Mouse (Mus musculus) bone marrow, adult 2 months (tissue): ENCODE measurements around the gene 2900026A02Rik. TPM values are rescaled to one million over a fixed set of nuclear protein-coding genes. Genes with fewer than 3 reads are reported as not detected.
A peak's percentile ranks its signal among the peaks of the same experiment; 100 is the strongest.

Source experiments
- H3K27ac ChIP-seq: fragments of 200-500 bp; 2 replicates; pipeline ENCODE4 v1.5.1; 2012; ENCODE audit warnings: low read depth, mild to moderate bottlenecking, control low read depth, inconsistent platforms, low read length; ENCODE audit not compliant: control insufficient read depth, poor library complexity, insufficient read depth
- H3K4me1 ChIP-seq: fragments of 200-500 bp; 2 replicates; pipeline ENCODE4 v1.6.1; 2011; ENCODE audit warnings: low read length; ENCODE audit not compliant: control insufficient read depth, insufficient read depth
- H3K4me3 ChIP-seq: fragments of 200-500 bp; replicated peaks from 2 replicates; pipeline ENCODE3; 2011; ENCODE audit warnings: mild to moderate bottlenecking, low read depth, low read length, control low read depth; ENCODE audit not compliant: control insufficient read depth
- CTCF ChIP-seq: fragments of 200-500 bp; IDR thresholded peaks from 2 replicates; pipeline ENCODE4 v1.5.1; 2011; ENCODE audit warnings: low read length, control low read depth; ENCODE audit not compliant: control insufficient read depth, insufficient read depth
- POLR2A ChIP-seq: fragments of 200-500 bp; IDR thresholded peaks from 2 replicates; pipeline ENCODE4 v1.6.1; 2011; ENCODE audit warnings: low read depth, mild to moderate bottlenecking, control low read depth, low read length, borderline replicate concordance; ENCODE audit not compliant: control insufficient read depth
- WGBS: fragments of 180-500 bp; shearing (Covaris S2); methylation state at CpG from one replicate; pipeline ENCODE4 v1.1.7; 2018; 5-methylcytosine and 5-hydroxymethylcytosine counted together
- polyA plus RNA-seq: library from polyadenylated mRNA; stranded (reverse); fragments of >200 nt; gene quantifications from 2 replicates; pipeline ENCODE4 v1.2.4, GENCODE M21; 2011; ENCODE audit warnings: low replicate concordance; ENCODE audit not compliant: missing spikeins, insufficient read depth, insufficient read length

2900026A02Rik gene
- polyA plus RNA-seq, 1 experiment, result 4.1 TPM

GRCm38 (mm10) chr5:113106594-113106993, 114.4 kb downstream of the 2900026A02Rik start:
- Histone ChIP-seq H3K27ac (no peak overlapping the region), H3K4me1 (peaks cover 5% of the 10 kb centered on the region), H3K4me3 (no peak overlapping the region)
- 78% methylated on average over 7 of the region's 7 CpGs for WGBS
- TF ChIP-seq CTCF (no peak), POLR2A (no peak)

- peaks cover 3% of the 10 kb centered on the region for H3K4me1 ChIP-seq
- TF ChIP-seq CTCF (no peak), POLR2A (no peak)
- WGBS, result 84% methylated on average over 4 of the region's 4 CpGs
- no peak overlapping the region for H3K4me3 ChIP-seq
- H3K27ac ChIP-seq, result no peak overlapping the region
These were observed 115.6 kb downstream of the 2900026A02Rik start for GRCm38 (mm10) chr5:113105481-113105880.

GRCm38 (mm10) chr5:113105035-113105434, 116.0 kb downstream of the 2900026A02Rik start:
- 81% methylated on average over 9 of the region's 9 CpGs for WGBS
- TF ChIP-seq CTCF (no peak), POLR2A (no peak)
- Histone ChIP-seq H3K4me3 (no peak overlapping the region), H3K27ac (no peak overlapping the region), H3K4me1 (peaks cover 1% of the 10 kb centered on the region; the same call in 1 of the 2 replicates)

- WGBS, result 89% methylated on average over 7 of the region's 7 CpGs
These were observed 118.6 kb downstream of the 2900026A02Rik start for GRCm38 (mm10) chr5:113102455-113102854.

GRCm38 (mm10) chr5:113101457-113101856, 119.6 kb downstream of the 2900026A02Rik start:
- H3K27ac ChIP-seq, result no peak overlapping the region
- no peak overlapping the region for H3K4me3 ChIP-seq
- TF ChIP-seq POLR2A (no peak), CTCF (no peak)
- peaks cover 1% of the 10 kb centered on the region; the same call in 1 of the 2 replicates for H3K4me1 ChIP-seq
- WGBS, result 91% methylated on average over 10 of the region's 10 CpGs

More at GRCm38 (mm10) chr5:113102455-113102854, 118.6 kb downstream of the 2900026A02Rik start:
- TF ChIP-seq POLR2A (no peak), CTCF (no peak)
- no peak overlapping the region for H3K27ac ChIP-seq
- peaks cover 1% of the 10 kb centered on the region; the same call in 1 of the 2 replicates for H3K4me1 ChIP-seq
- H3K4me3 ChIP-seq, result no peak overlapping the region

GRCm38 (mm10) chr5:113100422-113100821, 120.6 kb downstream of the 2900026A02Rik start:
- TF ChIP-seq POLR2A, result no peak
- no peak for TF ChIP-seq CTCF
- WGBS, result 91% methylated on average over 11 of the region's 11 CpGs
- Histone ChIP-seq H3K27ac (no peak overlapping the region), H3K4me1 (peaks cover 1% of the 10 kb centered on the region; the same call in 1 of the 2 replicates), H3K4me3 (no peak overlapping the region)

- Histone ChIP-seq H3K4me1 (peaks cover 1% of the 10 kb centered on the region; the same call in 1 of the 2 replicates), H3K4me3 (no peak overlapping the region), H3K27ac (no peak overlapping the region)
- WGBS, result 41% methylated on average over 1 of the region's 1 CpGs
- peak; percentile 100 for TF ChIP-seq CTCF
- TF ChIP-seq POLR2A, result no peak
These were observed 121.5 kb downstream of the 2900026A02Rik start for GRCm38 (mm10) chr5:113099546-113099945.

GRCm38 (mm10) chr5:113097551-113097950, 123.5 kb downstream of the 2900026A02Rik start:
- TF ChIP-seq POLR2A (no peak), CTCF (no peak)
- no peak overlapping the region for H3K4me3 ChIP-seq
- 89% methylated on average over 17 of the region's 17 CpGs for WGBS
- no peak overlapping the region for H3K27ac ChIP-seq
- no peaks in the 10 kb centered on the region for H3K4me1 ChIP-seq

- H3K4me3 ChIP-seq, result no peak overlapping the region
- H3K4me1 ChIP-seq, result no peaks in the 10 kb centered on the region
- TF ChIP-seq CTCF (no peak), POLR2A (no peak)
- 92% methylated on average over 18 of the region's 18 CpGs for WGBS
- no peak overlapping the region for H3K27ac ChIP-seq
These were observed 125.6 kb downstream of the 2900026A02Rik start for GRCm38 (mm10) chr5:113095456-113095855.
